Mouse (Mus musculus): ENCODE data around the gene Rec8. TPM values are rescaled to one million over a fixed set of nuclear protein-coding genes. Genes with fewer than 3 reads are reported as not detected.

Rec8 gene
- polyA plus RNA-seq, 1 experiment from 2014 or later, result not detected

DNA sequence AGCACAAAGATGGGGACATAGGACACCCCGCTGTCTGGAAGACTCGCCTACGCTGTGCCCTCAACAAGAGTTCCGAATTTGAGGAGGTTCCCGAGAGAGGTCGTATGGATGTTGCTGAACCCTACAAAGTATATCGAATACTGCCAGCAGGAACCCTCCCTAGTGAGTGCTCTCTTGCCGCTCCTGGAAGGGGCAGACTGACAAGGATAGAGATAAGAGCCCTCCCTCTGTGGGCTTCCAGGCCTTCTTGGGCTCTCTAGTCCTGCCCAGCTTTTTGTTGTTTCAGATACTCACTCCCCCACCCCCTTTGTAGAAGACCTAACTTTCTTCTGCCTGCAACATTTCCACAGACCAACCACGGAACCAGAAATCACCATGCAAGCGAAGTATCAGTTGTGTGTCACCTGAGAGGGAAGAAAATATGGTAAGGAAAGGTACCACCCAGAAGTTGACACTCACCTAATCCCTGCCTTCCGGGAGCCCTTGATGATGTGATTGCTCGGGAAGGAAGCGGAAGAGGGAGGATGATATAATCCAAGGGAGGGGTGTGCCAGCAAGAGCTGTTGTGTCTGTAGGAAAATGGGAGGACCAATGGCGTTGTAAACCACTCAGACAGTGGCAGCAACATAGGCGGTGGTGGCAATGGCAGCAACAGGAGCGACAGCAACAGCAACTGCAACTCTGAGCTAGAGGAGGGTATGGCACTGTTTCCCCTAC lies 11.9 kb upstream of the Rec8 start:
- 91% methylated on average over 16 of the region's 16 CpGs for WGBS (ENCODE audit: missing documents)
- Histone ChIP-seq H3K79me2 (ENCODE audit: inconsistent target) (peaks cover 63% of the 10 kb centered on the region), H3K27ac (no peak overlapping the region), H3K36me3 (ENCODE audit: inconsistent target) (peaks cover 54% of the 10 kb centered on the region), H3K4me3 (ENCODE audit: inconsistent target) (no peak overlapping the region)

DNA sequence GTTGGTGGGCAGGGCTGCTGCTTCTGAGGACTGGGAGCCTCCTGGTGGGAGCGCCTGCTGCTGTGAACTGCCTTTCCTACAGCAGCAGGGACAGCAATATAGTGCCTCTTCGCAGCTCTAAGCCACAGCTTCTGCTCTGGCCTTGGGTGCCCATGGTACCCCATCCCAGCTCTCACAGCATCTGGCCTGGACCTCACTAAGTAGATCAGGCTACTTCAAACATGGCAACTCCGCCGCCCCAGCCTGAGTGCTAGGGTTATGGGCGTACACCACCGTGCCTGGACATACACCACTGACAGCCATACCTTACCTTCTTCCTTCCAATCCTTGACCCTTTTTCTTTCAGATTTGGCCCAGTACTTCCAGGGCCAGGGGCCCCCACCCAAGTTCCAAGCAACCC lies 9.5 kb upstream of the Rec8 start:
- H3K27ac ChIP-seq, result no peak overlapping the region
- 85% methylated on average over 6 of the region's 6 CpGs for WGBS (ENCODE audit: missing documents)
- peaks cover 39% of the 10 kb centered on the region for H3K79me2 ChIP-seq (ENCODE audit: inconsistent target)
- peaks cover 40% of the 10 kb centered on the region for H3K36me3 ChIP-seq (ENCODE audit: inconsistent target)
- H3K4me3 ChIP-seq (ENCODE audit: inconsistent target), result no peak overlapping the region

DNA sequence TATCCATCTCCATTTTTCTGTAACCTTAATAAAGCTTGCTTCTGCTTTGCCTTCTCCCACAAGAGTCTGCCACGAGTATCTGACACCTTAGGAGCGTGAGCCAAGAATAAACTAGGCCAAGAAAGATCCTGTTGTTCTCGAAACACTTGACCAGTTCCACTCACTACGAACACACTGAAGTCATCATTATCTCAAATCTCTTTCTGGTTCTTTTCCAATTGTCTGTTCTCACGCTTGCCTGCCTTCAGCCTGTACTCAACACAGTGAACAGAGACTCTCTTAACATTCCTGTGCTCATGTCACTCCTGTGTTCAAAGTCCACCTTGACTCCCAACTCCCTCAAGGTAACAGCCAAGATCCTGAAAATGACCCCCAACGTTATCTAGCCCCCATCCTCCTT lies 4.5 kb upstream of the Rec8 start:
- no peak overlapping the region for H3K27ac ChIP-seq
- WGBS (ENCODE audit: missing documents), result 79% methylated on average over 6 of the region's 6 CpGs
- H3K36me3 ChIP-seq (ENCODE audit: inconsistent target), result peaks cover 15% of the 10 kb centered on the region
- no peak overlapping the region for H3K4me3 ChIP-seq (ENCODE audit: inconsistent target)
- H3K79me2 ChIP-seq (ENCODE audit: inconsistent target), result no peaks in the 10 kb centered on the region

DNA sequence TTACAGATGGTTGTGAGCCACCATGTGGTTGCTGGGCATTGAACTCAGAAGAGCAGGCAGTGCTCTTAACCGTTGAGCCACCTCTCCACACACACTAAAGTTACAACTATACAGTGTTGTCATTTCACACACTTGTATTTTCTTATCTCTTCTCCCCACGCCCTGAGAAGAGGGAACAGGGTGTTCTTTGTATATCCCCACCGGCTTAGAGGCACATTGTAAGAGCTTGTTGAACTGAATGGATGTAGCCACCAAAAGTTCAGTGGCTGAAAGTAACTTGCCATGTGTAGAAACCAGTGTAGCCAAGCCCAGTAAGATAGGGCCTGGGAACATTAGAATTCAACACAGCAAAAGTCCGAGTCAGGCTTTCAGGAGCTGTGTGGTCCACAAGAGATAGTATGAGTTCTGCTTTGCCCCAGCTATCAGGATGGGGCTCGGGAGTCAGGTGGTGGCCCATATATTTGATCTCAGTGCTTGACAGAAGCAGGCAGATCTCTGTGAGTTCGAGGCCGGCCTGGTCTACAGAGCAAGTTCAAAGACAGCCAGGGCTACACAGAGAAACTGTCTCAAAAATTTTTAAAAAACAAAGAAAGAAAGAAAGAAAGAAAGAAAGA lies 3.2 kb upstream of the Rec8 start:
- WGBS (ENCODE audit: missing documents), result 93% methylated on average over 7 of the region's 7 CpGs
- H3K27ac ChIP-seq, result no peak overlapping the region

DNA sequence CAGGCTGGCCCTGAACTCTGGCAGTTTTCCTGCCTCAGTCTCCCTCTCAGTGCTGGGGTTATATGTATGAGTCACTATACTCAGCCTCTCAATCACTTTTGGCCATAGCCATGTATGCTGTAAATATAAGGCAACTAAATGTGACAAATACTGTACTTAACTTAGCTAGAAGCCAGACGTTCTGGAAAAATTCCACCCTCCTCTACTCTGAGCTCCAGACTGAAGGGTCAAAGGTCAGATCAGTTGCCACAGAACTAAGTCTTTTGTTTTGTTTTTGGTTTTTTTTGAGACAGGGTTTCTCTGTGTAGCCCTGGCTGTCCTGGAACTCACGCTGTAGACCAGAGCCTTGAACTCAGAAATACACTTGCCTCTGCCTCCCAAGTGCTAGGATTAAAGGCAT lies 2.0 kb upstream of the Rec8 start:
- Histone ChIP-seq H3K4me3 (ENCODE audit: inconsistent target) (no peak overlapping the region), H3K27ac (no peak overlapping the region), H3K36me3 (ENCODE audit: inconsistent target) (no peaks in the 10 kb centered on the region), H3K79me2 (ENCODE audit: inconsistent target) (no peaks in the 10 kb centered on the region)
- 86% methylated on average over 2 of the region's 2 CpGs for whole genome bisulfite sequencing (ENCODE audit: missing documents)

More for the DNA sequence above, 3.2 kb upstream of the Rec8 start:
- Histone ChIP-seq H3K79me2 (ENCODE audit: inconsistent target) (no peaks in the 10 kb centered on the region), H3K36me3 (ENCODE audit: inconsistent target) (peaks cover 2% of the 10 kb centered on the region; the same call in 1 of the 2 replicates), H3K4me3 (ENCODE audit: inconsistent target) (no peak overlapping the region)

DNA sequence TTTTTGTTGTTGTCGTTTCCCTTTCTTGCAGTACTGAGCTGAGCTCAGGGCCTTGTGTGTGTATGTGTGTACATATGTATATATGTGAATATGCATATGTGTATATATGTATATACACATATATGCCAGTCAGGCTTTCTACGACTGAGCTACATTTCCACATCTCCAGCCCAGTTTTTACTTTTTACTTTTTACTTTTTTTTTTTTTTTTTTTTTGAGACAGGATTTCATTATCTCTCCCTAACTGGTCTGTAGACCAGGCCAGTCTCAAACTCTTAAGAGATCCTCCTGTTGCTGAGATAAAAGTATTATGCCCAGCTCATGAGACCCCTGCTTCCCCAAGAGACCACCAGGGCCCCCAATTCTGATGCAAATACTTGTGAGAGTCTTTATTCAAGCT lies 993 bp upstream of the Rec8 start:
- Histone ChIP-seq H3K79me2 (ENCODE audit: inconsistent target) (no peaks in the 10 kb centered on the region), H3K36me3 (ENCODE audit: inconsistent target) (no peaks in the 10 kb centered on the region), H3K27ac (no peak overlapping the region), H3K4me3 (ENCODE audit: inconsistent target) (no peak overlapping the region)
- 93% methylated on average over 2 of the region's 2 CpGs for WGBS (ENCODE audit: missing documents)

DNA sequence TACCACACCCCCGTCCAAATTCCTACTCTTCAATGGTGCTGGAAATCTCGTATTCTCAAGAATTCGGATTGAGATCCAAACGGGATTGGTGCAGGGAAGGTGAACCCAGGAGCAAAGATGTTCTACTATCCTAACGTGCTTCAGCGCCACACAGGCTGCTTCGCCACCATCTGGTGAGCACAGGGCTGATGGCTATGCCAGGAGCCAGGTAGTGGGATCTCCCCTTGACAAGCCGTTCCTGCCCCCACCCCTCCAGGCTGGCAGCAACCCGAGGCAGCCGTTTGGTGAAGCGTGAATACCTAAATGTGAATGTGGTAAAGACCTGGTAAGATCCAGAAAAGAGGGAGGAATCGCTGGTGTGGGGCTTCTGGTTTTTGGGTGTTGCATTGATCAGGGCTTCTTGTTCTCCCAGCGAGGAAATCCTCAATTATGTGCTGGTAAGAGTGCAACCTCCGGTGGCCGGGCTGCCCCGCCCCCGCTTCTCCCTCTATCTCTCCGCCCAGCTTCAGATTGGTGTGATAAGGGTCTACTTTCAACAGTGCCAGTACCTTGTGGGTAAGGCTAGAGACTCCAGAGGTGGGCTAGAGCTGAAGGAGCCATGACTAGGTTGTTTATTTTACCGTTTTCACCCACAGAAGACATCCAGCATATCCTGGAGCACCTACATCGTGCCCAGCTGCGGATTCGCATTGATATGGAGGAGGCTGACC lies 804 bp downstream of the Rec8 start:
- 15% methylated on average over 21 of the region's 22 CpGs for WGBS (ENCODE audit: missing documents)
- Histone ChIP-seq H3K4me3 (ENCODE audit: inconsistent target) (no peak overlapping the region), H3K27ac (no peak overlapping the region), H3K36me3 (ENCODE audit: inconsistent target) (no peaks in the 10 kb centered on the region), H3K79me2 (ENCODE audit: inconsistent target) (no peaks in the 10 kb centered on the region)

DNA sequence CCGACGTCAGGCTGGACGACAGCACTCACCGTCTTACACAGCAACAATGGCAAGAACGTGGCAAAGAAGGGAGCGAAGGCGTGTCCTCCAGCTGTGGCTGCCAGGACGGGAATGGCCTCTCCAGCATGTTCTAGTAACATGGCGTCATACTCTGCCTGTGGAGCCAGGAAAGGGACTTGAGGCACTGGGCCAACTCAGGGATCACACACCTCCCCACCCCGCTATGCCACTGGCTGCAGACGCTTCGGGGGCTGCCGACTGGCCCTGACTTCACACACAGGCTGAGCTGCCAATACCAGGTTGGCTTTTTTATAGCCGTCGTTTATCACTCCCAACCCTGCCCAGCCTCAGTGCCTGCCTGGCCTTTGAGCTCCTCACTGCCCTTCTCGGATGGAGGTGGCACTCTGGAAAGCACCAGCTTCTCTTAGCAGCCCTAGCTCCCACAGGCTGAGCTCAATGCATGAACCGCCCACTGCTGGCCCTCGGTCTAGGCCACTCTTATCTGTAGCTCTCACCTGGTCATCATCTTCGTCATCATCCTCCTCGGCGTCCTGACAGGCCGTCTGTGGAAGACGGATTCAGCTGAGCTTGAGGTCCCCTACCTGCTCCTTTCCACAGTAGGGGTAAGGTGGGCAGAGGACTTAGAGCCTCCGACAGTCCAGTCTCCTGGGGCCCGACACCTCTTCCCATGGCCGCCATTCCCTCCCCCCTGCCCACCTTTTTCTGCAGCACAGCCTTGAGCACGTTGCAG lies 10.4 kb downstream of the Rec8 start:
- Histone ChIP-seq H3K4me3 (ENCODE audit: inconsistent target) (no peak overlapping the region), H3K27ac (no peak overlapping the region), H3K36me3 (ENCODE audit: inconsistent target) (peaks cover 61% of the 10 kb centered on the region; the same call in 1 of the 2 replicates), H3K79me2 (ENCODE audit: inconsistent target) (no peaks in the 10 kb centered on the region)
- 96% methylated on average over 27 of the region's 27 CpGs for WGBS (ENCODE audit: missing documents)

DNA sequence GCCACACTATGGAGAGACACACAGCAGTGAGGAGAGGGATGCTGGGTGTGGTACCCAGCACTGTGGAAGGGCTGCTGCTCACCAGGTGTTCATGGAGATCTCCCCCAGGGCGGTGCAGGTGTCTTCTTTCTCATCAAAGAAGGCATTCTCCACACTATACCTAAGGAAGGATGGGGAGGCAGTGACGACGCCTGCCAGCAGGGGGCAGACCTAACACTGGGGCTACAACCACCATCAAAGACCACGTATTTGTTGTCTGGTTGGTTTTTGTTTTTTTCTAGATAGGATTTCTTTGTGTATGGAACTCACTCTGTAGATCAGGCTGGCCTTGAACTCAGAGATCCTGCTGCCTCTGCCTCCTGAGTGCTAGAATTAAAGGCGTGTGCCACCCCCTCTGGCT lies 11.5 kb downstream of the Rec8 start:
- H3K36me3 ChIP-seq (ENCODE audit: inconsistent target), result peaks cover 67% of the 10 kb centered on the region; the same call in 1 of the 2 replicates

DNA sequence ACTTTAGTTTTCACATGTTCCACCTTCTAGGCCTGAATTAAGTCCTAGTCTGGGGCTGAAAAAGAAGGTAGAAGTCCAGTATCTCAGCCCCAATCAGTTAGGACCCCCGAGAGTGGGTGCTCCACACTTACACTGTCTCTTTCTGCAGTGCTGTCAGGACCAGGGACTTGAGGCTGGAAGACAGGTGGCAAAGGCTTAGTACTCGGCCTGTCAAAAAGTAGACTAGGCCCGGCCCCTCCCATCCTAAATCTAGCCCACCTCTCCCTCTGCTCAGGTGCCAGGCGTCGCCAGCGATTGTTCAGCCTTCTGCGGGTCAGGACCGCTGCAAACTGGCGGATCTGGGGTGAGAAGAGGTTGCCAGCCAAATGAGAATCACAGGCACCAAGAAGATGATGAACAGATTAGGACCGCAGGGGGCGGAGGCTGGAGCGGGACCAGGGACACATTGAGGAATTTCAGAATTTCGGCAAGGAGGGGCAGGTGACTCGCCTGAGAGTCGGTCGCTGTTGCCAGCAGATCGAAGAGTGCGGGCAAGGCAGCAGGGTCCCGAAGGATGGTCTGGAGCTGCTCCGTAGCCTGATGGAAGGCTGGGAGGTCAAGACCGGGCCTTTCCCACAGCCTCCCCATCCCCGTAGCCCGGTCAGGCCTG lies 17.2 kb downstream of the Rec8 start:
- peaks cover 60% of the 10 kb centered on the region for H3K36me3 ChIP-seq (ENCODE audit: inconsistent target)
- peak overlapping the region; percentile 17; the same call in 1 of the 2 replicates for H3K27ac ChIP-seq
- peak overlapping the region; percentile 65 for H3K4me3 ChIP-seq (ENCODE audit: inconsistent target)
- peaks cover 3% of the 10 kb centered on the region; the same call in 1 of the 2 replicates for H3K79me2 ChIP-seq (ENCODE audit: inconsistent target)
- 11% methylated on average over 22 of the region's 23 CpGs for WGBS (ENCODE audit: missing documents)

More for the DNA sequence above, 11.5 kb downstream of the Rec8 start:
- WGBS (ENCODE audit: missing documents), result 62% methylated on average over 4 of the region's 5 CpGs
- Histone ChIP-seq H3K4me3 (ENCODE audit: inconsistent target) (no peak overlapping the region), H3K79me2 (ENCODE audit: inconsistent target) (no peaks in the 10 kb centered on the region), H3K27ac (no peak overlapping the region)

DNA sequence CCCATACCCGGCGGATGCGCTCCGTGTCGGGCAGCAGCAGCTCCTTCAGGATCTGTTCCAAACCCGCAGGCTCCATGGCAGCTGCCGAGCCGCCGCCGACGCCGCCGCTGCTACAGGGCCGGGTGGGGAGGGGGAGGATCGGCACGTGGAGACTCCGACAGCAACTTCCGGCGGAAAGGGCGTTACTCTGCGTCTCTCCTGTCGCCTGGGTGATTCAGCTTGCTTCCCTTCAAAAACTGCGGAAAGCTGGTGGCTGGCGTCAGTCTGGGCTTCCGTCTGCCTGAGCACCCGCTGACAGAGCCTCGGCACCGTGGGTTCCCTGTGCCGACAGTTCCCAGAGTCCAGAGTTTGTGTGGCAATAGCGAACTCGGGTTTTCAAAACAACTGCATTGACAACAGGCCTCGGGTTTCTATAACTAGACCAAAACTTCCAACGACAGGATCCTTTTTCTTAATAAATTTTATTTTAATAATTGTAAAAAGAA lies 17.7 kb downstream of the Rec8 start, which contains the start of gene Ipo4:
Gene Ipo4, minus strand, starts transcription at position 435 of the 485 bp plus-strand sequence.
- 3% methylated on average over 26 of the region's 33 CpGs for WGBS (ENCODE audit: missing documents)
- Histone ChIP-seq H3K27ac (peak within 1 kb of the TSS; percentile 17), H3K4me3 (ENCODE audit: inconsistent target) (peak within 1 kb of the TSS; percentile 65), H3K79me2 (ENCODE audit: inconsistent target) (peaks cover 9% of the 10 kb centered on the region; the same call in 1 of the 2 replicates), H3K36me3 (ENCODE audit: inconsistent target) (peaks cover 60% of the 10 kb centered on the region)

DNA sequence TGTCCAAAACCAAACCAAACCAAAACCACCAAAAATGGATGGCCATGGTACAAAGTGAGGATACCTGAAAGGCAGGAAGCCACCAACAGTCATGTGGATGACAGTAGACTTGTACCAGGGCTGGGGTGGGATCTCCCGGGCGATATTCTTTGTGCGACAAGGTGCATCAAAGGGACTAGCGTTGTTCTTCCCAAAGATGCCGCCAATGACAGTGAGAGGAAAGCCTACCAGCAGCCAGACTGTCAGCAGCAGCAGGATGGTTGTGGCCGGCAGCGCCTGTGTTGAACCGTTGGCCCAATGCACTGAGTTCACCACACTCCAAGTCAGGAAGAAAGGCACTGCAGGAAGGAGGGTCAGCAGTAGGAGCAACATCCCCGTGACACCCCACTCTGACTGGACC lies 20.0 kb downstream of the Rec8 start, which contains the start of gene Gm49378:
Gene Gm49378, minus strand, starts transcription at position 101 of the 400 bp plus-strand sequence.
- Histone ChIP-seq H3K36me3 (ENCODE audit: inconsistent target) (peaks cover 47% of the 10 kb centered on the region), H3K79me2 (ENCODE audit: inconsistent target) (peaks cover 31% of the 10 kb centered on the region), H3K4me3 (ENCODE audit: inconsistent target) (no peak within 1 kb of the TSS), H3K27ac (no peak within 1 kb of the TSS)
- WGBS (ENCODE audit: missing documents), result 97% methylated on average over 9 of the region's 9 CpGs

DNA sequence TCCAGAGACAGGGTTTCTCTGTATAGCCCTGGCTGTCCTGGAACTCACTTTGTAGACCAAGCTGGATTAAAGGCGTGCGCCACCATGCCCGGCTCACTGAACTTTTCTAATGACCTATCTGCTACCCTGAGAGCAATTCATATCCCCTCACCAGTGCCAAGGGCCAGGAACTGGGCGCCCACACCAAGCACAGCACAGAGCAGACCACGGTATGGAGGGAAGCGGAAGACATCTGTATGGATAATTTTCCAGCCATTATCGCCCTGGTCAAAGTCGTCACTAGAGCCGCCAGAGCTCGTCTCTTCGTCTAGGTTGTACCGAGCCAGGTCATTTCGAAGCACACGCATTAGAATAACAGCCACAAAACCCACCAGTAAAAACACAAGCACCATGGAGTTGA lies 23.0 kb downstream of the Rec8 start:
- 95% methylated on average over 14 of the region's 14 CpGs for WGBS (ENCODE audit: missing documents)
- Histone ChIP-seq H3K36me3 (ENCODE audit: inconsistent target) (peaks cover 37% of the 10 kb centered on the region), H3K27ac (no peak overlapping the region), H3K4me3 (ENCODE audit: inconsistent target) (no peak overlapping the region), H3K79me2 (ENCODE audit: inconsistent target) (peaks cover 54% of the 10 kb centered on the region)

DNA sequence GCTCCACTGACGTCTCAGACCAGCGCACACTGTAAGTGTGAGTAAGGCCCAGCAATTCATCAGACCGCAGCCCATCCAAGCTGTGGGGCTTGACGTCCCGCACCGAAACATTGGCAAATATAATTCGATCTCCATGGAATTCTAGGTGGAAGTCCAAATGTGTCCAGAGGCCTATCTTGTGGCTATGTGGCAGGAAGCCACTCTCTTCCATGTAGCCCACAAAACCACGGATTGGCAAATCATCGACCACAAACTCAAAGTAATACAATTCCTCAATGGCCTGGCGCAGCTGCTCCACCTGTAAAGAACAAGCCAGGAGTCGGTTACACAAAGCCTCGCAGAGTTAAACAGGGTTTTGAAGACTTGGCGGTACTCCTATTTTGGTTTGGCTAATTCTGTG lies 23.5 kb downstream of the Rec8 start:
- H3K36me3 ChIP-seq (ENCODE audit: inconsistent target), result peaks cover 37% of the 10 kb centered on the region
- 70% methylated on average over 13 of the region's 13 CpGs for WGBS (ENCODE audit: missing documents)
- H3K4me3 ChIP-seq (ENCODE audit: inconsistent target), result no peak overlapping the region

More for the DNA sequence above, 23.5 kb downstream of the Rec8 start:
- Histone ChIP-seq H3K27ac (no peak overlapping the region), H3K79me2 (ENCODE audit: inconsistent target) (peaks cover 59% of the 10 kb centered on the region)
